Mouse (Mus musculus): ENCODE results near the gene Il18. TPM values are rescaled to one million over a fixed set of nuclear protein-coding genes. Genes with fewer than 3 reads are reported as not detected.

Gene Il18
- polyA plus RNA-seq, 2 experiments, result 4.9 to 9.7 TPM

GRCm38 (mm10) chr9:50520748-50521147 lies 33.9 kb upstream of the Il18 start:
- H3K4me2 ChIP-seq (ENCODE audit: low read depth), result no peak overlapping the region
- DNase-seq (ENCODE audit: low read depth in 3 of 3, low spot score in 3 of 3), result no peak
- TF ChIP-seq EP300 (IDR thresholded peaks at IDR 0.05; ENCODE audit: low read depth) (no peak), CTCF (IDR thresholded peaks at IDR 0.05; ENCODE audit: low read depth) (no peak)
- WGBS (ENCODE audit: insufficient replicate concordance), result 19% methylated on average over 6 of the region's 6 CpGs
- H3K36me3 ChIP-seq (replicated peaks; ENCODE audit: control insufficient read depth, insufficient read depth, low read depth), result no peaks in the 10 kb centered on the region
- no peak overlapping the region for H3K27ac ChIP-seq
- H3K4me3 ChIP-seq (ENCODE audit: insufficient read depth in 1 of 2, low read depth in 2 of 2, low read length in 2 of 2), result no peak overlapping the region
- H3K4me1 ChIP-seq (replicated peaks; ENCODE audit: control insufficient read depth in 2 of 2, insufficient read depth in 2 of 2, low read length in 1 of 2), result no peaks in the 10 kb centered on the region
- ATAC-seq (ENCODE audit: insufficient read depth), result no peak
- no peaks in the 10 kb centered on the region for H3K9me3 ChIP-seq (ENCODE audit: control insufficient read depth, low read length)
- H3K9ac ChIP-seq (replicated peaks), result no peak overlapping the region
- H3K27me3 ChIP-seq (ENCODE audit: control insufficient read depth, insufficient read depth, low read length), result no peaks in the 10 kb centered on the region

GRCm38 (mm10) chr9:50521562-50521961 lies 33.1 kb upstream of the Il18 start:
- DNase-seq (ENCODE audit: low read depth in 3 of 3, low spot score in 3 of 3), result no peak
- WGBS (ENCODE audit: insufficient replicate concordance), result 27% methylated on average over 2 of the region's 2 CpGs

GRCm38 (mm10) chr9:50522574-50522973 lies 32.1 kb upstream of the Il18 start:
- Histone ChIP-seq H3K4me2 (ENCODE audit: low read depth) (no peak overlapping the region), H3K9me3 (ENCODE audit: control insufficient read depth, low read length) (no peaks in the 10 kb centered on the region), H3K4me3 (ENCODE audit: insufficient read depth in 1 of 2, low read depth in 2 of 2, low read length in 2 of 2) (no peak overlapping the region), H3K27ac (no peak overlapping the region), H3K4me1 (replicated peaks; ENCODE audit: control insufficient read depth in 2 of 2, insufficient read depth in 2 of 2, low read length in 1 of 2) (peaks cover 0 to 3% of the 10 kb centered on the region in 2 experiments; a peak in 3 of 4 replicates), H3K9ac (replicated peaks) (no peak overlapping the region), H3K36me3 (replicated peaks; ENCODE audit: control insufficient read depth, insufficient read depth, low read depth) (no peaks in the 10 kb centered on the region), H3K27me3 (ENCODE audit: control insufficient read depth, insufficient read depth, low read length) (no peaks in the 10 kb centered on the region)
- DNase-seq (ENCODE audit: low read depth in 3 of 3, low spot score in 3 of 3), result no peak
- no peak for ATAC-seq (ENCODE audit: insufficient read depth)
- TF ChIP-seq CTCF (IDR thresholded peaks at IDR 0.05; ENCODE audit: low read depth), result no peak
- WGBS (ENCODE audit: insufficient replicate concordance), result 64% methylated on average over 5 of the region's 5 CpGs

More at GRCm38 (mm10) chr9:50521562-50521961, 33.1 kb upstream of the Il18 start:
- no peak overlapping the region for H3K4me3 ChIP-seq (ENCODE audit: insufficient read depth in 1 of 2, low read depth in 2 of 2, low read length in 2 of 2)
- no peak overlapping the region for H3K4me2 ChIP-seq (ENCODE audit: low read depth)
- no peaks in the 10 kb centered on the region for H3K4me1 ChIP-seq (replicated peaks; ENCODE audit: control insufficient read depth in 2 of 2, insufficient read depth in 2 of 2, low read length in 1 of 2)
- TF ChIP-seq CTCF (IDR thresholded peaks at IDR 0.05; ENCODE audit: low read depth), result peak; percentile 12; the same call in 1 of the 2 replicates
- no peak for TF ChIP-seq EP300 (IDR thresholded peaks at IDR 0.05; ENCODE audit: low read depth)
- no peaks in the 10 kb centered on the region for H3K27me3 ChIP-seq (ENCODE audit: control insufficient read depth, insufficient read depth, low read length)
- no peaks in the 10 kb centered on the region for H3K9me3 ChIP-seq (ENCODE audit: control insufficient read depth, low read length)
- no peaks in the 10 kb centered on the region for H3K36me3 ChIP-seq (replicated peaks; ENCODE audit: control insufficient read depth, insufficient read depth, low read depth)
- H3K27ac ChIP-seq, result no peak overlapping the region
- H3K9ac ChIP-seq (replicated peaks), result no peak overlapping the region
- ATAC-seq (ENCODE audit: insufficient read depth), result no peak

GRCm38 (mm10) chr9:50524936-50525335 lies 29.7 kb upstream of the Il18 start:
- no peak overlapping the region for H3K4me3 ChIP-seq (ENCODE audit: insufficient read depth in 1 of 2, low read depth in 2 of 2, low read length in 2 of 2)
- no peak overlapping the region for H3K9ac ChIP-seq (replicated peaks)
- ATAC-seq (ENCODE audit: insufficient read depth), result no peak
- no peak overlapping the region for H3K27ac ChIP-seq
- H3K4me2 ChIP-seq (ENCODE audit: low read depth), result no peak overlapping the region
- no peaks in the 10 kb centered on the region for H3K27me3 ChIP-seq (ENCODE audit: control insufficient read depth, insufficient read depth, low read length)
- WGBS (ENCODE audit: insufficient replicate concordance), result 74% methylated on average over 5 of the region's 5 CpGs
- H3K4me1 ChIP-seq (replicated peaks; ENCODE audit: control insufficient read depth in 2 of 2, insufficient read depth in 2 of 2, low read length in 1 of 2), result peaks cover 0 to 7% of the 10 kb centered on the region in 2 experiments; a peak in 3 of 4 replicates
- no peak for DNase-seq (ENCODE audit: low read depth in 3 of 3, low spot score in 3 of 3)
- TF ChIP-seq EP300 (IDR thresholded peaks at IDR 0.05; ENCODE audit: low read depth) (no peak), CTCF (IDR thresholded peaks at IDR 0.05; ENCODE audit: low read depth) (no peak)
- no peaks in the 10 kb centered on the region for H3K36me3 ChIP-seq (replicated peaks; ENCODE audit: control insufficient read depth, insufficient read depth, low read depth)
- no peaks in the 10 kb centered on the region for H3K9me3 ChIP-seq (ENCODE audit: control insufficient read depth, low read length)

- Histone ChIP-seq H3K4me2 (ENCODE audit: low read depth) (no peak overlapping the region), H3K4me1 (replicated peaks; ENCODE audit: control insufficient read depth in 2 of 2, insufficient read depth in 2 of 2, low read length in 1 of 2) (peaks cover 0 to 7% of the 10 kb centered on the region in 2 experiments; a peak in 3 of 4 replicates), H3K9ac (replicated peaks) (no peak overlapping the region), H3K4me3 (ENCODE audit: insufficient read depth in 1 of 2, low read depth in 2 of 2, low read length in 2 of 2) (no peak overlapping the region), H3K36me3 (replicated peaks; ENCODE audit: control insufficient read depth, insufficient read depth, low read depth) (no peaks in the 10 kb centered on the region), H3K27me3 (ENCODE audit: control insufficient read depth, insufficient read depth, low read length) (no peaks in the 10 kb centered on the region), H3K27ac (no peak overlapping the region), H3K9me3 (ENCODE audit: control insufficient read depth, low read length) (no peaks in the 10 kb centered on the region)
- WGBS (ENCODE audit: insufficient replicate concordance), result 62% methylated on average over 5 of the region's 5 CpGs
- DNase-seq (ENCODE audit: low read depth in 3 of 3, low spot score in 3 of 3) (no peak), ATAC-seq (ENCODE audit: insufficient read depth) (no peak)
- no peak for TF ChIP-seq CTCF (IDR thresholded peaks at IDR 0.05; ENCODE audit: low read depth)
- no peak for TF ChIP-seq EP300 (IDR thresholded peaks at IDR 0.05; ENCODE audit: low read depth)
Measured at GRCm38 (mm10) chr9:50525585-50525984, 29.0 kb upstream of the Il18 start.

Measured in liver, embryonic 14.5 days (tissue).